Mouse (Mus musculus) small intestine, adult 2 months (tissue): ENCODE results near the gene Pde1c.

ENCODE experiments used
- CTCF ChIP-seq: fragments of 200-500 bp; IDR thresholded peaks from 2 replicates; pipeline ENCODE4 v1.5.1; 2012; ENCODE audit warnings: low read depth, mild to moderate bottlenecking, control low read depth, inconsistent platforms, low read length, moderate library complexity, mixed read lengths; ENCODE audit not compliant: insufficient replicate concordance, insufficient read length; ENCODE audit errors: extremely low read depth
- POLR2A ChIP-seq: fragments of 200-500 bp; IDR thresholded peaks from 2 replicates; pipeline ENCODE4 v1.6.1; 2012; ENCODE audit warnings: low read depth, mild to moderate bottlenecking, control low read depth, inconsistent platforms, low read length, moderate library complexity

DNA sequence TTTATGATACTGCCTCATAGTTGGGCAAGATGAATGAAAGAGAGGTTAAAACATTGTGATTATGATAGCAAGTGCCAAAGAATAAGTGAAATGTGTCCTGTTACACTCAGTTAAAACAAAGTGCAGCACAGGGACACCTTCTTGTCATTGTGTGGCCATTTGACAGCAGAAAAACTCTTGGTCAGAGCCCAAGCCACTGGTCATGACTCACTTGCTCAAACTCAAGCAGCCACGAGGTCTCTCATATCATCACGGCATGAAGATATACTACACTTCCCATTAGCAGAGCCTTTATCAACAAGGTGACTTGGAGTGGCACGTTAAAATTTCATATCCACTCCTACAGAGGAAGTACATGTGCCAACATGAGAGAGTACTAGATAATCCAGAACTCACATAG lies 209.8 kb downstream of the Pde1c start:
- no peak for TF ChIP-seq CTCF
- TF ChIP-seq POLR2A, result no peak
